Mouse (Mus musculus) stomach, embryonic 16.5 days (tissue): ENCODE measurements around the gene Morc2a. TPM values are rescaled to one million over a fixed set of nuclear protein-coding genes. Genes with fewer than 3 reads are reported as not detected.

Experiments
- ATAC-seq: fragments of 200-750 bp; cut with Nextera tagmentation; 2 replicates; pipeline ENCODE4 v1.8.0; 2017; ENCODE audit warnings: moderate number of reproducible peaks, moderate TSS enrichment; ENCODE audit not compliant: insufficient read depth, low FRiP score
- H3K27ac ChIP-seq: fragments of 300-500 bp; sonication (generic); 2 replicates; pipeline ENCODE4 v1.5.1; 2014; ENCODE audit warnings: low read length
- H3K27me3 ChIP-seq: fragments of 300-500 bp; sonication (generic); 2 replicates; pipeline ENCODE4 v1.6.1; 2014; ENCODE audit warnings: low read length, control low read depth, mixed read lengths; ENCODE audit not compliant: control insufficient read depth, insufficient read depth
- H3K36me3 ChIP-seq: fragments of 300-500 bp; sonication (generic); 2 replicates; pipeline ENCODE4 v1.6.1; 2014; ENCODE audit warnings: low read length; ENCODE audit not compliant: control insufficient read depth, insufficient read depth
- H3K4me1 ChIP-seq: fragments of 300-500 bp; sonication (generic); 2 replicates; pipeline ENCODE4 v1.6.1; 2014; ENCODE audit warnings: low read length, control low read depth, mixed read lengths; ENCODE audit not compliant: control insufficient read depth, insufficient read depth
- H3K4me2 ChIP-seq: fragments of 300-500 bp; sonication (generic); 2 replicates; pipeline ENCODE4 v1.6.1; 2014; ENCODE audit warnings: low read depth, low read length, mixed read lengths
- H3K4me3 ChIP-seq: fragments of 300-500 bp; sonication (generic); replicated peaks from 2 replicates; pipeline ENCODE4 v1.5.1; 2014; ENCODE audit warnings: mild to moderate bottlenecking, low read length
- H3K9ac ChIP-seq: fragments of 300-500 bp; sonication (generic); 2 replicates; pipeline ENCODE4 v1.6.1; 2014; ENCODE audit warnings: low read length
- H3K9me3 ChIP-seq: fragments of 300-500 bp; sonication (generic); replicated peaks from 2 replicates; pipeline ENCODE4 v1.6.1; 2016; ENCODE audit warnings: low read length, control low read depth; ENCODE audit not compliant: control insufficient read depth
- WGBS: fragments of 180-500 bp; shearing (Covaris S2); extraction: QIAGEN DNeasy Blood & Tissue Kit; methylation state at CpG from one replicate; pipeline ENCODE4 v1.1.7; 2014; 5-methylcytosine and 5-hydroxymethylcytosine counted together
- polyA plus RNA-seq: library from polyadenylated mRNA; unstranded; fragments of >200 nt; fragmentation: Nextera tagmentation; extraction: Ambion mirVana; gene quantifications from 2 replicates; pipeline ENCODE4 v1.2.1, GENCODE M21; 2015

The Morc2a gene
- polyA plus RNA-seq, 1 experiment from 2014 or later, result 25.4 TPM

DNA sequence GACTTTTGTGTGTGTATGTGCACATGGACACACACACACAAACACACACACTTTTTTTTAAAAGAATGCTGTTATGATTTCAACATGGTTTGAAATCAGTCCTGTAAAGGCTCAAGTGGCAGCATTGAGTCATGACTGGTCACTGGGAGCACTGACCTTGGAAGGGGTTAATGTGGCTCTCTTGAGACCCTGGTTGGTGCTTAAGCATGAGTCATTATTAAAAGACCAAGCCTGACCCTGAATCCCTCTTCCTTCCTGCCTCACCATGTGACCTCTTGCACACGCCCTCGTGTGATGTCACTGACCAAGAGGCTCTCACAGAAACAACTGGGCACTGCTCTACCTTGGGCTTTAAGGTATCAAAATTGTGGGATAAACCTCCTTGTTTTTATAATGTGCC, 89.8 kb downstream of the Morc2a start:
- Histone ChIP-seq H3K4me2 (no peak overlapping the region), H3K9me3 (no peaks in the 10 kb centered on the region), H3K4me3 (no peak overlapping the region), H3K27me3 (no peaks in the 10 kb centered on the region), H3K9ac (no peak overlapping the region), H3K36me3 (no peaks in the 10 kb centered on the region), H3K27ac (no peak overlapping the region), H3K4me1 (no peaks in the 10 kb centered on the region)
- no peak for ATAC-seq
- WGBS, result 82% methylated on average over 2 of the region's 2 CpGs

Other genes starting within 250 kb of the Morc2a start
- gene Limk2, start 240.0 kb upstream of the Morc2a start, polyA plus RNA-seq, result 92.6 and 109 TPM in 2 replicates
- 30.7 and 31.4 TPM in 2 replicates for gene Rnf185, start 196.8 kb upstream of the Morc2a start, polyA plus RNA-seq
- 1.8 and 4.5 TPM in 2 replicates for gene Pla2g3, start 160.9 kb upstream of the Morc2a start, polyA plus RNA-seq
- 3.4 and 3.5 TPM in 2 replicates for gene Inpp5j, start 144.4 kb upstream of the Morc2a start, polyA plus RNA-seq
- gene Selenom, start 134.5 kb upstream of the Morc2a start, polyA plus RNA-seq, result 169 and 176 TPM in 2 replicates
- 122 and 128 TPM in 2 replicates for gene Smtn, start 108.6 kb upstream of the Morc2a start, polyA plus RNA-seq
- 0.25 and 0.27 TPM in 2 replicates for gene Osbp2, start 214.7 kb downstream of the Morc2a start, polyA plus RNA-seq
- gene 4921536K21Rik, start 245.9 kb downstream of the Morc2a start, polyA plus RNA-seq, result 0.13 and 0.36 TPM in 2 replicates
- 9.5 and 11.3 TPM in 2 replicates for gene Dusp18, start 246.0 kb downstream of the Morc2a start, polyA plus RNA-seq